Mouse (Mus musculus): ENCODE data around the gene H2al1i.
"Not testable (repeated sequence)": the region's sequence is repeated elsewhere in the genome, so short reads cannot be mapped to it uniquely, and the experiment has no call there.

Gene H2al1i

DNA sequence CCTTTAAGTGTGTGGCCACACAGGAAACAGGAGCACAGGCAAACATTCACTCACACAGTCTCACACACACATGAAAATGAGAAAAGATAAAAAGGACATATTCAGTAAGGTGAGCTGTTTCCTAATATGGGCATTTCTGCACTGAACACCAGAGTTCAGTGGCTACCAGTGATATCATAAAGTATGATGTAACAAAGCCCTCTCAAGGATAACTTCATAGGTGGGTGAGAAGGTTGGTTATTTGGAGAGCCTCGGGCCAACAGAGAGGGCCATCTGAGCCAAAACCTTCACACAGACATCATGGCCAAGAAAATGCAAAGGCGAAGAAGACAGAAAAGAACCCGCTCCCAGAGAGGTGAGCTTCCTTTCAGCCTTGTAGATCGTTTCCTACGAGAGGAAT is at the start of gene H2al1i:
Gene H2al1i, plus strand, starts transcription at position 301 of the 400 bp plus-strand sequence.
- not testable (repeated sequence) for DNase-seq

- DNase-seq: no peak
Observed at GRCm38 (mm10) chrX:11277083-11277482, 47.4 kb upstream of the H2al1i start.

DNA sequence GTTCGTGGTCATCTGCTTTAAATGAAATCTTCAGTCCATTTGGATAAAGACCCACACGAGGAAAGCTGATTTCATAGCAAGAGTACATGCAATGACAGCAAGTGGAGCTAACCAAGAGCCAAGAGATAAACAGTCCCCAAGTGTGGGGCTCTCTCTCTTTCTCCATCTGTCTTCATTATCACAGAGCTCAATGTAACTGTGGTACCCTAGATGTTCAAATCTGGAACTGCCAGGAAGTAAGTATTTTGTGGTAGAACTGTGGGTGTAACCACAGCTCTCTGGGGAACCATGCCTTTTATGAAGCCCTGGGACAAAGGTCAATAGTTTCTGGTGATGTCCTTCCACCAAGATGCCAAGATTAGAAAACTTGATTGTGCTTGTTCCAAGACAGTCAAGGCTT is 43.7 kb upstream of the H2al1i start:
- no peak for DNase-seq

- DNase-seq: peak; percentile 51
Observed at GRCm38 (mm10) chrX:11288306-11288882, 36.1 kb upstream of the H2al1i start.

DNA sequence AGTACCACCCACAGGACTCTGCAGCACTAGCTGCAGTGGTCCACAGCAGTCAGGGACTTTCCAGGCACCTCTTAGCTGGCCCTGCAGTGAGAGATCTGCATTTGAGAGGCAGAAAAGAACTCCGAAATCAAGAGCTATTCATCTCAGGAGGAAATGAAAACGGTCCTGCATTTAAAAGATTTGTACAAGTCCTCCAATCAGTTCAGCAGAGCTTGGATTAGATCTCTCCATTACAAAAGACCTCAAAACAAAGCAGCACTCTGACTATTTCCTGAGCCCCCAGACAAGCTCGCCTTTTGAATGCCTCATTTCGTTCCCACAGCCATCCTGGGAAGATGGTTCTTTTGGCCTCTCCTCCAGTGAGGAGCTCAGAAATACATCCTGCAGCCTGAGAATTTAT is 35.2 kb upstream of the H2al1i start:
- DNase-seq: no peak

DNA sequence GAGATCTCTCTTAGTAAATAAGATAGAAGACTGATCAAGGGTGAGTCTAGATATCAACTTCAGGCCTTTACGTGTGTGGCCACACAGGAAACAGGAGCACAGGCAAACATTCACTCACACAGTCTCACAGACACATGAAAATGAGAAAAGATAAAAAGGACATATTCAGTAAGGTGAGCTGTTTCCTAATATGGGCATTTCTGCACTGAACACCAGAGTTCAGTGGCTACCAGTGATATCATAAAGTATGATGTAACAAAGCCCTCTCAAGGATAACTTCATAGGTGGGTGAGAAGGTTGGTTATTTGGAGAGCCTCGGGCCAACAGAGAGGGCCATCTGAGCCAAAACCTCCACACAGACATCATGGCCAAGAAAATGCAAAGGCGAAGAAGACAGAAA is 25.5 kb upstream of the H2al1i start, which contains the start of gene H2al1a:
Gene H2al1a, plus strand, starts transcription at position 301 of the 400 bp plus-strand sequence.
- not testable (repeated sequence) for DNase-seq

DNA sequence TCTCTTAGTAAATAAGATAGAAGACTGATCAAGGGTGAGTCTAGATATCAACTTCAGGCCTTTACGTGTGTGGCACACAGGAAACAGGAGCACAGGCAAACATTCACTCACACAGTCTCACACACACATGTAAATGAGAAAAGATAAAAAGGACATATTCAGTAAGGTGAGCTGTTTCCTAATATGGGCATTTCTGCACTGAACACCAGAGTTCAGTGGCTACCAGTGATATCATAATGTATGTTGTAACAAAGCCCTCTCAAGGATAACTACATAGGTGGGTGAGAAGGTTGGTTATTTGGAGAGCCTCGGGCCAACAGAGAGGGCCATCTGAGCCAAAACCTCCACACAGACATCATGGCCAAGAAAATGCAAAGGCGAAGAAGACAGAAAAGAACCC is 22.3 kb upstream of the H2al1i start, which contains the start of gene H2al1b:
Gene H2al1b, plus strand, starts transcription at position 301 of the 400 bp plus-strand sequence.
- not testable (repeated sequence) for DNase-seq

DNA sequence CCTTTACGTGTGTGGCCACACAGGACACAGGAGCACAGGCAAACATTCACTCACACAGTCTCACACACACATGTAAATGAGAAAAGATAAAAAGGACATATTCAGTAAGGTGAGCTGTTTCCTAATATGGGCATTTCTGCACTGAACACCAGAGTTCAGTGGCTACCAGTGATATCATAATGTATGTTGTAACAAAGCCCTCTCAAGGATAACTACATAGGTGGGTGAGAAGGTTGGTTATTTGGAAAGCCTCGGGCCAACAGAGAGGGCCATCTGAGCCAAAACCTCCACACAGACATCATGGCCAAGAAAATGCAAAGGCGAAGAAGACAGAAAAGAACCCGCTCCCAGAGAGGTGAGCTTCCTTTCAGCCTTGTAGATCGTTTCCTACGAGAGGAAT is 19.1 kb upstream of the H2al1i start, which contains the start of gene H2al1c:
Gene H2al1c, plus strand, starts transcription at position 301 of the 400 bp plus-strand sequence.
- DNase-seq: not testable (repeated sequence)

DNA sequence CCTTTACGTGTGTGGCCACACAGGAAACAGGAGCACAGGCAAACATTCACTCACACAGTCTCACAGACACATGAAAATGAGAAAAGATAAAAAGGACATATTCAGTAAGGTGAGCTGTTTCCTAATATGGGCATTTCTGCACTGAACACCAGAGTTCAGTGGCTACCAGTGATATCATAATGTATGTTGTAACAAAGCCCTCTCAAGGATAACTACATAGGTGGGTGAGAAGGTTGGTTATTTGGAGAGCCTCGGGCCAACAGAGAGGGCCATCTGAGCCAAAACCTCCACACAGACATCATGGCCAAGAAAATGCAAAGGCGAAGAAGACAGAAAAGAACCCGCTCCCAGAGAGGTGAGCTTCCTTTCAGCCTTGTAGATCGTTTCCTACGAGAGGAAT is 15.9 kb upstream of the H2al1i start, which contains the start of gene H2al1d:
Gene H2al1d, plus strand, starts transcription at position 301 of the 400 bp plus-strand sequence.
- DNase-seq: not testable (repeated sequence)

GRCm38 (mm10) chrX:11311634-11312033 is 12.8 kb upstream of the H2al1i start, which contains the start of gene H2al1e:
Gene H2al1e, plus strand, starts transcription at chrX:11311934.
- DNase-seq: not testable (repeated sequence)

DNA sequence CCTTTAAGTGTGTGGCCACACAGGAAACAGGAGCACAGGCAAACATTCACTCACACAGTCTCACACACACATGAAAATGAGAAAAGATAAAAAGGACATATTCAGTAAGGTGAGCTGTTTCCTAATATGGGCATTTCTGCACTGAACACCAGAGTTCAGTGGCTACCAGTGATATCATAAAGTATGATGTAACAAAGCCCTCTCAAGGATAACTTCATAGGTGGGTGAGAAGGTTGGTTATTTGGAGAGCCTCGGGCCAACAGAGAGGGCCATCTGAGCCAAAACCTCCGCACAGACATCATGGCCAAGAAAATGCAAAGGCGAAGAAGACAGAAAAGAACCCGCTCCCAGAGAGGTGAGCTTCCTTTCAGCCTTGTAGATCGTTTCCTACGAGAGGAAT is 9.6 kb upstream of the H2al1i start, which contains the start of gene H2al1f:
Gene H2al1f, plus strand, starts transcription at position 301 of the 400 bp plus-strand sequence.
- DNase-seq: not testable (repeated sequence)

- DNase-seq: not testable (repeated sequence)
Observed at GRCm38 (mm10) chrX:11317956-11318355, 6.5 kb upstream of the H2al1i start, which contains the start of gene H2al1g. Gene H2al1g, plus strand, starts transcription at chrX:11318256.

GRCm38 (mm10) chrX:11321192-11321591 is 3.3 kb upstream of the H2al1i start, which contains the start of gene H2al1h:
Gene H2al1h, plus strand, starts transcription at chrX:11321492.
- not testable (repeated sequence) for DNase-seq

DNA sequence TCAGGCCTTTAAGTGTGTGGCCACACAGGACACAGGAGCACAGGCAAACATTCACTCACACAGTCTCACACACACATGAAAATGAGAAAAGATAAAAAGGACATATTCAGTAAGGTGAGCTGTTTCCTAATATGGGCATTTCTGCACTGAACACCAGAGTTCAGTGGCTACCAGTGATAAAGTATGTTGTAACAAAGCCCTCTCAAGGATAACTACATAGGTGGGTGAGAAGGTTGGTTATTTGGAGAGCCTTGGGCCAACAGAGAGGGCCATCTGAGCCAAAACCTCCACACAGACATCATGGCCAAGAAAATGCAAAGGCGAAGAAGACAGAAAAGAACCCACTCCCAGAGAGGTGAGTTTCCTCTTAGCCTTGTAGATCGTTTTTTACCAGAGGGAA is 3.1 kb downstream of the H2al1i start, which contains the start of gene H2al1j:
Gene H2al1j, plus strand, starts transcription at position 301 of the 400 bp plus-strand sequence.
- DNase-seq: not testable (repeated sequence)

DNA sequence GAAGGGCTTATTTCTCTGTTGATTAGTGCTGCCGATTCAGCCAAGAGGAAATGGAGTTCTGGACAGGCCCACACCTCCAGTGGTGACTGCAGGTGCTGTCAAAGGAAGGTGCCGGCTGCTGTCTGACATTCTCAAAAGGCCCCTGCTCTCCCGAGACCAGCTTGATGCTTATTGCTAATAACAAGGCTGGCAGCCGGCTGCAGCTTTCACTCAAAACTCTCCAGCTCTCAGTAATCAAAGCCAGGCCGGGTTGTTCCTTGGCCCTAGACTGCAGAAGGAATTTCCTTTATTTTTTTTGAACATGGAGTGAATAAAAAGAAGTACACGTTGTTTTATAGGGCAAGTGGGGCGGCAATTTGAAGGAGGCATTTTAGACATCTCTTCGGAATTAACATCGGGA is 21.3 kb downstream of the H2al1i start:
- peak; percentile 8 for DNase-seq

DNA sequence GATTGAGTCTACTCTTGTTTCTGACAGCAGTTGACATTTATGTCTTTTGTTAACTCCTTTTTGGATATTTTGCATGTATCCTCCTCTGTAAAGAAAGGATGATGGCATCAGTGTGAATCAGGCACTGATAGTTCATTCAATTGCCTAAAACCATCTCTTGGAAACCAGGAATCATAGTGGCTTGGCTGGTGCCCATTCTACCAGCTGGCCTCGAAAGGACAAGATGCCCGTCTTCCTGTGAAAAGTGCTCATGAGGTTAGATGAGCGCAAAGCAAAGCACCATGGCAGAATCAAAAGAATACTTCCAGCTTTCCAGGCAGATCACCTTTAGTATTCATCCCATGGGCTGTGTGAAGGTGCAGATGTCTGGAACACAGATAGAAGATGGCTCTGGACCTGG is 22.3 kb downstream of the H2al1i start:
- no peak for DNase-seq

- no peak for DNase-seq
Observed at GRCm38 (mm10) chrX:11360823-11361222, 36.4 kb downstream of the H2al1i start.

DNA sequence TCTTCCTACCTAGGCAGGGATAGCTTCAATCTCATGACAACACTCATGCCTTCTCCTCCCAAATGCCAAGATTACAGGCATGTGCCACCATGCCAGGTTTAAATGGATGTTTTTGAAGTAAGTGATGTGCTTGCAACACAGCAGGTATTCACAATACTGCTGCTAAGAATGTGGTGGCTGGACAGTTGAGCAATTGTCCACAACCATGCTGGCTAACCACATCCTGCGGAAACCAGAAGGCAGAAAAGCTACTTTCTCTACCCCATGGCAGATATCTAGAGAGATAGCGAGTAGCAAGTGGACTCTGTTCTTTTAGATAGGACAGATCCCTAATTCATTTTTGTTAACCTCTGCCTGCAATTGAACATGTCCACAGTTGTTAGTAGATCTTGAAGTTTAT is 36.8 kb downstream of the H2al1i start:
- DNase-seq: no peak

GRCm38 (mm10) chrX:11363890-11364289 is 39.4 kb downstream of the H2al1i start:
- no peak for DNase-seq

GRCm38 (mm10) chrX:11365151-11365550 is 40.7 kb downstream of the H2al1i start:
- no peak for DNase-seq
